Mouse (Mus musculus): ENCODE measurements at regions not wholly inside any gene's neighbourhood (a gene's known extent, or its start where the extent isn't known, plus 50 kb on each side); places are given as distances from the start of the nearest gene placed in this dataset.

- peak overlapping the region; percentile 11 for H3K4me2 ChIP-seq (replicated peaks; ENCODE audit: low read depth, low read length, severe bottlenecking)
- ATAC-seq (ENCODE audit: low FRiP score, low read depth) (peak; percentile 61; the same call in 1 of the 2 replicates), DNase-seq (ENCODE audit: low spot score) (peak; percentile 72)
- peaks cover 32% of the 10 kb centered on the region for H3K4me1 ChIP-seq (ENCODE audit: control insufficient read depth, insufficient read depth, low read length)
- H3K27ac ChIP-seq (replicated peaks; ENCODE audit: low read depth, low read length) = 0 out of 2 replicates have a peak overlapping the region, but pooled peaks have one; percentile 11
- no peak overlapping the region for H3K4me3 ChIP-seq (replicated peaks; ENCODE audit: low read length)
- peak overlapping the region; percentile 14; the same call in 1 of the 2 replicates for H3K9ac ChIP-seq (ENCODE audit: low read depth, low read length, severe bottlenecking)
- 11% methylated on average over 18 of the region's 18 CpGs for WGBS
- H3K9me3 ChIP-seq (ENCODE audit: control insufficient read depth, low read length) = no peaks in the 10 kb centered on the region
- TF ChIP-seq POLR2A (IDR thresholded peaks at IDR 0.05; ENCODE audit: borderline replicate concordance, extremely low read depth, insufficient read depth, insufficient read length) = no peak
- H3K36me3 ChIP-seq (ENCODE audit: control insufficient read depth, insufficient read depth, low read length) = no peaks in the 10 kb centered on the region
- no peaks in the 10 kb centered on the region for H3K27me3 ChIP-seq (ENCODE audit: control insufficient read depth, insufficient read depth, low read length)
These were observed 178.5 kb downstream of the Gadd45g start for GRCm38 (mm10) chr13:52024832-52025481.

- 39% methylated on average over 5 of the region's 5 CpGs for WGBS
- ATAC-seq (ENCODE audit: low FRiP score, low read depth) (no peak), DNase-seq (ENCODE audit: low spot score) (peak; percentile 35)
- Histone ChIP-seq H3K4me1 (ENCODE audit: control insufficient read depth, insufficient read depth, low read length) (peaks cover 32% of the 10 kb centered on the region), H3K27me3 (ENCODE audit: control insufficient read depth, insufficient read depth, low read length) (no peaks in the 10 kb centered on the region), H3K9ac (ENCODE audit: low read depth, low read length, severe bottlenecking) (peak overlapping the region; percentile 14; the same call in 1 of the 2 replicates), H3K4me2 (replicated peaks; ENCODE audit: low read depth, low read length, severe bottlenecking) (0 out of 2 replicates have a peak overlapping the region, but pooled peaks have one; percentile 11), H3K4me3 (replicated peaks; ENCODE audit: low read length) (no peak overlapping the region), H3K36me3 (ENCODE audit: control insufficient read depth, insufficient read depth, low read length) (no peaks in the 10 kb centered on the region), H3K27ac (replicated peaks; ENCODE audit: low read depth, low read length) (0 out of 2 replicates have a peak overlapping the region, but pooled peaks have one; percentile 11), H3K9me3 (ENCODE audit: control insufficient read depth, low read length) (no peaks in the 10 kb centered on the region)
- no peak for TF ChIP-seq POLR2A (IDR thresholded peaks at IDR 0.05; ENCODE audit: borderline replicate concordance, extremely low read depth, insufficient read depth, insufficient read length)
These were observed 179.0 kb downstream of the Gadd45g start for GRCm38 (mm10) chr13:52025482-52025848.

GRCm38 (mm10) chr13:52026291-52026690 lies 179.8 kb downstream of the Gadd45g start:
- ATAC-seq (ENCODE audit: low FRiP score, low read depth) (no peak), DNase-seq (ENCODE audit: low spot score) (no peak)
- H3K27me3 ChIP-seq (ENCODE audit: control insufficient read depth, insufficient read depth, low read length) = no peaks in the 10 kb centered on the region
- WGBS = 92% methylated on average over 7 of the region's 7 CpGs
- TF ChIP-seq POLR2A (IDR thresholded peaks at IDR 0.05; ENCODE audit: borderline replicate concordance, extremely low read depth, insufficient read depth, insufficient read length) = no peak
- H3K9me3 ChIP-seq (ENCODE audit: control insufficient read depth, low read length) = no peaks in the 10 kb centered on the region
- no peak overlapping the region for H3K27ac ChIP-seq (replicated peaks; ENCODE audit: low read depth, low read length)
- H3K4me2 ChIP-seq (replicated peaks; ENCODE audit: low read depth, low read length, severe bottlenecking) = no peak overlapping the region
- H3K9ac ChIP-seq (ENCODE audit: low read depth, low read length, severe bottlenecking) = no peak overlapping the region
- no peak overlapping the region for H3K4me3 ChIP-seq (replicated peaks; ENCODE audit: low read length)
- peaks cover 29% of the 10 kb centered on the region for H3K4me1 ChIP-seq (ENCODE audit: control insufficient read depth, insufficient read depth, low read length)
- H3K36me3 ChIP-seq (ENCODE audit: control insufficient read depth, insufficient read depth, low read length) = no peaks in the 10 kb centered on the region

GRCm38 (mm10) chr13:52029868-52030422 lies 183.5 kb downstream of the Gadd45g start:
- no peak; the same call in 1 of the 2 replicates for ATAC-seq (ENCODE audit: low FRiP score, low read depth)
- no peak overlapping the region for H3K4me2 ChIP-seq (replicated peaks; ENCODE audit: low read depth, low read length, severe bottlenecking)
- H3K27ac ChIP-seq (replicated peaks; ENCODE audit: low read depth, low read length) = no peak overlapping the region
- no peaks in the 10 kb centered on the region for H3K36me3 ChIP-seq (ENCODE audit: control insufficient read depth, insufficient read depth, low read length)
- no peak overlapping the region for H3K4me3 ChIP-seq (replicated peaks; ENCODE audit: low read length)
- H3K9ac ChIP-seq (ENCODE audit: low read depth, low read length, severe bottlenecking) = no peak overlapping the region
- 67% methylated on average over 3 of the region's 3 CpGs for WGBS
- DNase-seq (ENCODE audit: low spot score) = no peak
- no peak for TF ChIP-seq POLR2A (IDR thresholded peaks at IDR 0.05; ENCODE audit: borderline replicate concordance, extremely low read depth, insufficient read depth, insufficient read length)
- H3K9me3 ChIP-seq (ENCODE audit: control insufficient read depth, low read length) = no peaks in the 10 kb centered on the region
- no peaks in the 10 kb centered on the region for H3K27me3 ChIP-seq (ENCODE audit: control insufficient read depth, insufficient read depth, low read length)
- peaks cover 7% of the 10 kb centered on the region for H3K4me1 ChIP-seq (ENCODE audit: control insufficient read depth, insufficient read depth, low read length)

- Histone ChIP-seq H3K27me3 (ENCODE audit: control insufficient read depth, insufficient read depth, low read length) (no peaks in the 10 kb centered on the region), H3K36me3 (ENCODE audit: control insufficient read depth, insufficient read depth, low read length) (no peaks in the 10 kb centered on the region), H3K4me1 (ENCODE audit: control insufficient read depth, insufficient read depth, low read length) (no peaks in the 10 kb centered on the region), H3K9me3 (ENCODE audit: control insufficient read depth, low read length) (no peaks in the 10 kb centered on the region), H3K27ac (replicated peaks; ENCODE audit: low read depth, low read length) (no peak overlapping the region), H3K4me2 (replicated peaks; ENCODE audit: low read depth, low read length, severe bottlenecking) (no peak overlapping the region), H3K9ac (ENCODE audit: low read depth, low read length, severe bottlenecking) (no peak overlapping the region), H3K4me3 (replicated peaks; ENCODE audit: low read length) (no peak overlapping the region)
- ATAC-seq (ENCODE audit: low FRiP score, low read depth) = no peak
- 32% methylated on average over 5 of the region's 5 CpGs for WGBS
- no peak for DNase-seq (ENCODE audit: low spot score)
- no peak for TF ChIP-seq POLR2A (IDR thresholded peaks at IDR 0.05; ENCODE audit: borderline replicate concordance, extremely low read depth, insufficient read depth, insufficient read length)
These were observed 185.0 kb downstream of the Gadd45g start for GRCm38 (mm10) chr13:52031465-52031864.

All from limb, embryonic 14.5 days (tissue).